Mouse (Mus musculus) neural tube, embryonic 15.5 days (tissue): Measurements from ENCODE around the gene Cdc42se1. TPM values are rescaled to one million over a fixed set of nuclear protein-coding genes. Genes with fewer than 3 reads are reported as not detected.

Experiments
- ATAC-seq: fragments of 200-750 bp; cut with Nextera tagmentation; 2 replicates; pipeline ENCODE4 v1.8.0; 2017; ENCODE audit warnings: mild to moderate bottlenecking, moderate TSS enrichment, moderate library complexity; ENCODE audit not compliant: low FRiP score
- H3K27ac ChIP-seq: fragments of 300-500 bp; sonication (generic); replicated peaks from 2 replicates; pipeline ENCODE4 v1.5.1; 2015; ENCODE audit warnings: mild to moderate bottlenecking, inconsistent platforms
- H3K27me3 ChIP-seq: fragments of 300-500 bp; sonication (generic); replicated peaks from 2 replicates; pipeline ENCODE4 v1.6.1; 2015; ENCODE audit warnings: inconsistent platforms
- H3K36me3 ChIP-seq: fragments of 300-500 bp; sonication (generic); 2 replicates; pipeline ENCODE4 v1.6.1; 2015; ENCODE audit warnings: inconsistent platforms
- H3K4me1 ChIP-seq: fragments of 300-500 bp; sonication (generic); 2 replicates; pipeline ENCODE4 v1.6.1; 2015; ENCODE audit warnings: inconsistent platforms
- H3K4me2 ChIP-seq: fragments of 300-500 bp; sonication (generic); 2 replicates; pipeline ENCODE4 v1.6.1; 2015; ENCODE audit warnings: inconsistent platforms, mild to moderate bottlenecking, moderate library complexity
- H3K4me3 ChIP-seq: fragments of 300-500 bp; sonication (generic); replicated peaks from 2 replicates; pipeline ENCODE4 v1.5.1; 2015; ENCODE audit warnings: mild to moderate bottlenecking, inconsistent platforms
- H3K9ac ChIP-seq: fragments of 300-500 bp; sonication (generic); replicated peaks from 2 replicates; pipeline ENCODE4 v1.6.1; 2015; ENCODE audit warnings: mild to moderate bottlenecking, inconsistent platforms
- H3K9me3 ChIP-seq: fragments of 300-500 bp; sonication (generic); replicated peaks from 2 replicates; pipeline ENCODE4 v1.6.1; 2016; ENCODE audit warnings: inconsistent platforms
- WGBS: fragments of 180-500 bp; shearing (Covaris S2); methylation state at CpG from one replicate; pipeline ENCODE4 v1.1.7; 2015; ENCODE audit warnings: mixed read lengths; 5-methylcytosine and 5-hydroxymethylcytosine counted together
- polyA plus RNA-seq: library from polyadenylated mRNA; unstranded; fragments of >200 nt; fragmentation: Nextera tagmentation; extraction: Ambion mirVana; gene quantifications from 2 replicates; pipeline ENCODE4 v1.2.1, GENCODE M21; 2015

Cdc42se1 gene
- polyA plus RNA-seq, result 46.2 and 55.5 TPM in 2 replicates

- H3K4me3 ChIP-seq, result peak within 1 kb of the TSS; percentile 80
- H3K4me2 ChIP-seq, result peak within 1 kb of the TSS; percentile 86
- peaks cover 37% of the 10 kb centered on the region for H3K36me3 ChIP-seq
- H3K9ac ChIP-seq, result peak within 1 kb of the TSS; percentile 83
- peak within 1 kb of the TSS; percentile 99 for H3K27ac ChIP-seq
- no peaks in the 10 kb centered on the region for H3K9me3 ChIP-seq
- H3K4me1 ChIP-seq, result peaks cover 67% of the 10 kb centered on the region
- WGBS, result under 1% methylated on average over 62 of the region's 64 CpGs
- ATAC-seq, result peak; percentile 93
- no peaks in the 10 kb centered on the region for H3K27me3 ChIP-seq
Observed at GRCm38 (mm10) chr3:95228148-95228893, at the start of gene Cdc42se1. Gene Cdc42se1 (plus strand): TSS chr3:95228732.

- Histone ChIP-seq H3K4me2 (no peak overlapping the region), H3K4me3 (no peak overlapping the region), H3K27me3 (no peaks in the 10 kb centered on the region), H3K36me3 (peaks cover 12% of the 10 kb centered on the region; the same call in 1 of the 2 replicates), H3K4me1 (peaks cover 3% of the 10 kb centered on the region; the same call in 1 of the 2 replicates), H3K9me3 (no peaks in the 10 kb centered on the region), H3K27ac (no peak overlapping the region), H3K9ac (no peak overlapping the region)
- no peak for ATAC-seq
- WGBS, result 88% methylated on average over 5 of the region's 5 CpGs
Observed at GRCm38 (mm10) chr3:95178948-95179347, 49.6 kb upstream of the Cdc42se1 start.

- H3K4me1 ChIP-seq, result no peaks in the 10 kb centered on the region
- H3K4me3 ChIP-seq, result no peak overlapping the region
- WGBS, result 70% methylated on average over 3 of the region's 3 CpGs
- no peak for ATAC-seq
- H3K27ac ChIP-seq, result no peak overlapping the region
- H3K9ac ChIP-seq, result no peak overlapping the region
- H3K4me2 ChIP-seq, result no peak overlapping the region
- no peaks in the 10 kb centered on the region for H3K27me3 ChIP-seq
- peaks cover 20% of the 10 kb centered on the region for H3K36me3 ChIP-seq
- H3K9me3 ChIP-seq, result no peaks in the 10 kb centered on the region
Observed at GRCm38 (mm10) chr3:95179890-95180289, 48.6 kb upstream of the Cdc42se1 start.

GRCm38 (mm10) chr3:95181841-95182240 lies 46.7 kb upstream of the Cdc42se1 start:
- H3K9me3 ChIP-seq, result no peaks in the 10 kb centered on the region
- no peak for ATAC-seq
- H3K36me3 ChIP-seq, result peaks cover 37% of the 10 kb centered on the region
- WGBS, result 76% methylated on average over 1 of the region's 1 CpGs
- no peaks in the 10 kb centered on the region for H3K4me1 ChIP-seq
- no peak overlapping the region for H3K4me2 ChIP-seq
- no peak overlapping the region for H3K4me3 ChIP-seq
- no peak overlapping the region for H3K9ac ChIP-seq
- no peak overlapping the region for H3K27ac ChIP-seq
- no peaks in the 10 kb centered on the region for H3K27me3 ChIP-seq

GRCm38 (mm10) chr3:95184796-95185577 lies 43.5 kb upstream of the Cdc42se1 start:
- no peaks in the 10 kb centered on the region for H3K4me1 ChIP-seq
- 91% methylated on average over 9 of the region's 9 CpGs for WGBS
- H3K9ac ChIP-seq, result no peak overlapping the region
- no peak overlapping the region for H3K4me3 ChIP-seq
- no peak for ATAC-seq
- no peak overlapping the region for H3K27ac ChIP-seq
- H3K4me2 ChIP-seq, result no peak overlapping the region
- H3K9me3 ChIP-seq, result no peaks in the 10 kb centered on the region
- H3K36me3 ChIP-seq, result peaks cover 68% of the 10 kb centered on the region
- no peaks in the 10 kb centered on the region for H3K27me3 ChIP-seq

GRCm38 (mm10) chr3:95186100-95186499 lies 42.4 kb upstream of the Cdc42se1 start:
- Histone ChIP-seq H3K4me1 (no peaks in the 10 kb centered on the region), H3K36me3 (peaks cover 74% of the 10 kb centered on the region), H3K27me3 (no peaks in the 10 kb centered on the region), H3K9ac (no peak overlapping the region), H3K4me2 (no peak overlapping the region), H3K9me3 (no peaks in the 10 kb centered on the region), H3K4me3 (no peak overlapping the region), H3K27ac (no peak overlapping the region)
- WGBS, result 96% methylated on average over 2 of the region's 2 CpGs
- ATAC-seq, result no peak

- H3K4me1 ChIP-seq, result no peaks in the 10 kb centered on the region
- H3K4me2 ChIP-seq, result no peak overlapping the region
- H3K36me3 ChIP-seq, result peaks cover 74% of the 10 kb centered on the region
- H3K9ac ChIP-seq, result no peak overlapping the region
- no peaks in the 10 kb centered on the region for H3K9me3 ChIP-seq
- no peak for ATAC-seq
- no peak overlapping the region for H3K27ac ChIP-seq
- WGBS, result 93% methylated on average over 6 of the region's 6 CpGs
- H3K4me3 ChIP-seq, result no peak overlapping the region
- H3K27me3 ChIP-seq, result no peaks in the 10 kb centered on the region
Observed at GRCm38 (mm10) chr3:95186888-95187287, 41.6 kb upstream of the Cdc42se1 start.

GRCm38 (mm10) chr3:95194721-95195135 lies 33.8 kb upstream of the Cdc42se1 start:
- 80% methylated on average over 6 of the region's 6 CpGs for whole genome bisulfite sequencing
- H3K36me3 ChIP-seq, result peaks cover 54% of the 10 kb centered on the region

GRCm38 (mm10) chr3:95195772-95196171 lies 32.8 kb upstream of the Cdc42se1 start:
- ATAC-seq, result no peak
- no peak overlapping the region for H3K9ac ChIP-seq
- H3K9me3 ChIP-seq, result no peaks in the 10 kb centered on the region
- peaks cover 55% of the 10 kb centered on the region for H3K36me3 ChIP-seq
- no peaks in the 10 kb centered on the region for H3K4me1 ChIP-seq
- 85% methylated on average over 2 of the region's 2 CpGs for WGBS
- H3K27me3 ChIP-seq, result no peaks in the 10 kb centered on the region
- no peak overlapping the region for H3K4me3 ChIP-seq
- H3K27ac ChIP-seq, result no peak overlapping the region
- no peak overlapping the region for H3K4me2 ChIP-seq

More at GRCm38 (mm10) chr3:95194721-95195135, 33.8 kb upstream of the Cdc42se1 start:
- Histone ChIP-seq H3K4me1 (no peaks in the 10 kb centered on the region), H3K4me2 (no peak overlapping the region), H3K27me3 (no peaks in the 10 kb centered on the region), H3K27ac (no peak overlapping the region), H3K9ac (no peak overlapping the region), H3K4me3 (no peak overlapping the region), H3K9me3 (no peaks in the 10 kb centered on the region)
- ATAC-seq, result no peak

- Histone ChIP-seq H3K4me1 (no peaks in the 10 kb centered on the region), H3K4me2 (no peak overlapping the region), H3K9me3 (no peaks in the 10 kb centered on the region), H3K27ac (no peak overlapping the region), H3K9ac (no peak overlapping the region), H3K36me3 (peaks cover 77% of the 10 kb centered on the region), H3K4me3 (no peak overlapping the region), H3K27me3 (no peaks in the 10 kb centered on the region)
- WGBS, result 85% methylated on average over 1 of the region's 1 CpGs
- ATAC-seq, result no peak
Observed at GRCm38 (mm10) chr3:95199101-95199500, 29.4 kb upstream of the Cdc42se1 start.

GRCm38 (mm10) chr3:95200132-95200531 lies 28.4 kb upstream of the Cdc42se1 start:
- no peaks in the 10 kb centered on the region for H3K9me3 ChIP-seq
- H3K36me3 ChIP-seq, result peaks cover 81% of the 10 kb centered on the region
- H3K4me1 ChIP-seq, result no peaks in the 10 kb centered on the region
- no peak overlapping the region for H3K27ac ChIP-seq
- ATAC-seq, result no peak
- 84% methylated on average over 7 of the region's 7 CpGs for WGBS
- H3K4me3 ChIP-seq, result no peak overlapping the region
- no peak overlapping the region for H3K9ac ChIP-seq
- no peak overlapping the region for H3K4me2 ChIP-seq
- H3K27me3 ChIP-seq, result no peaks in the 10 kb centered on the region

GRCm38 (mm10) chr3:95200562-95200961 lies 28.0 kb upstream of the Cdc42se1 start:
- Histone ChIP-seq H3K27me3 (no peaks in the 10 kb centered on the region), H3K4me3 (no peak overlapping the region), H3K9ac (no peak overlapping the region), H3K9me3 (no peaks in the 10 kb centered on the region), H3K4me1 (no peaks in the 10 kb centered on the region), H3K27ac (no peak overlapping the region), H3K36me3 (peaks cover 79% of the 10 kb centered on the region), H3K4me2 (no peak overlapping the region)
- ATAC-seq, result no peak
- 79% methylated on average over 2 of the region's 2 CpGs for WGBS
